Mouse (Mus musculus) forebrain, embryonic 16.5 days (tissue): ENCODE results near the gene Zfp653. TPM values are rescaled to one million over a fixed set of nuclear protein-coding genes. Genes with fewer than 3 reads are reported as not detected.

Source experiments
- ATAC-seq: fragments of 200-750 bp; cut with Nextera tagmentation; 2 replicates; pipeline ENCODE4 v1.8.0; 2017; ENCODE audit warnings: mild to moderate bottlenecking, moderate library complexity
- H3K27ac ChIP-seq: fragments of 300-500 bp; sonication (generic); 2 replicates; pipeline ENCODE4 v1.5.1; 2014; ENCODE audit warnings: low read length, control low read depth
- H3K27me3 ChIP-seq: fragments of 300-500 bp; sonication (generic); replicated peaks from 2 replicates; pipeline ENCODE4 v1.6.1; 2014; ENCODE audit warnings: low read length; ENCODE audit not compliant: control insufficient read depth, insufficient read depth
- H3K36me3 ChIP-seq: fragments of 300-500 bp; sonication (generic); 2 replicates; pipeline ENCODE4 v1.6.1; 2014; ENCODE audit not compliant: control insufficient read depth, insufficient read depth
- H3K4me1 ChIP-seq: fragments of 300-500 bp; sonication (generic); replicated peaks from 2 replicates; pipeline ENCODE4 v1.6.1; 2014; ENCODE audit warnings: low read length; ENCODE audit not compliant: control insufficient read depth, insufficient read depth
- H3K4me2 ChIP-seq: fragments of 300-500 bp; sonication (generic); 2 replicates; pipeline ENCODE4 v1.6.1; 2014; ENCODE audit warnings: mild to moderate bottlenecking, low read length, control low read depth
- H3K4me3 ChIP-seq: fragments of 300-500 bp; sonication (generic); replicated peaks from 2 replicates; pipeline ENCODE4 v1.5.1; 2014; ENCODE audit warnings: mild to moderate bottlenecking, low read length, control low read depth
- H3K9ac ChIP-seq: fragments of 300-500 bp; sonication (generic); replicated peaks from 2 replicates; pipeline ENCODE4 v1.6.1; 2014; ENCODE audit warnings: low read depth, low read length, control low read depth
- H3K9me3 ChIP-seq: fragments of 300-500 bp; sonication (generic); 2 replicates; pipeline ENCODE4 v1.6.1; 2016; ENCODE audit warnings: low read length; ENCODE audit not compliant: control insufficient read depth
- WGBS: fragments of 180-500 bp; shearing (Covaris S2); extraction: QIAGEN DNeasy Blood & Tissue Kit; methylation state at CpG from one replicate; pipeline ENCODE4 v1.1.7; 2014; 5-methylcytosine and 5-hydroxymethylcytosine counted together
- polyA plus RNA-seq: library from polyadenylated mRNA; unstranded; fragments of >200 nt; fragmentation: Nextera tagmentation; extraction: Ambion mirVana; gene quantifications from 2 replicates; pipeline ENCODE4 v1.2.1, GENCODE M21; 2015

The Zfp653 gene
- 20.7 and 22.4 TPM in 2 replicates for polyA plus RNA-seq

GRCm38 (mm10) chr9:22070791-22071573 is at the start of gene Zfp653, which contains the start of gene Gm49318:
Gene Zfp653, minus strand, starts transcription at chr9:22071376.
Gene Gm49318, minus strand, starts transcription at chr9:22071259.
- Histone ChIP-seq H3K9ac (peak within 1 kb of the TSS; percentile 93), H3K27me3 (no peaks in the 10 kb centered on the region), H3K4me3 (peak within 1 kb of the TSS; percentile 80), H3K4me2 (peak within 1 kb of the TSS; percentile 67), H3K4me1 (peaks cover 18% of the 10 kb centered on the region), H3K9me3 (no peaks in the 10 kb centered on the region), H3K27ac (peak within 1 kb of the TSS; percentile 96), H3K36me3 (no peaks in the 10 kb centered on the region; the same call in 1 of the 2 replicates)
- under 1% methylated on average over 78 of the region's 87 CpGs for WGBS
- peak; percentile 98 for ATAC-seq

- Histone ChIP-seq H3K9me3 (no peaks in the 10 kb centered on the region), H3K9ac (no peak overlapping the region), H3K27me3 (0 out of 2 replicates have a peak, but pooled peaks cover 2% of the 10 kb centered on the region), H3K27ac (no peak overlapping the region), H3K36me3 (no peaks in the 10 kb centered on the region), H3K4me3 (no peak overlapping the region), H3K4me2 (no peak overlapping the region), H3K4me1 (peaks cover 17% of the 10 kb centered on the region)
- WGBS: 90% methylated on average over 4 of the region's 4 CpGs
- no peak for ATAC-seq
Observed at GRCm38 (mm10) chr9:22119543-22119942, 48.4 kb upstream of the Zfp653 start.

- Histone ChIP-seq H3K27ac (no peak overlapping the region), H3K4me2 (peak overlapping the region; percentile 90), H3K9me3 (no peaks in the 10 kb centered on the region), H3K4me1 (peaks cover 17% of the 10 kb centered on the region), H3K36me3 (peaks cover 5% of the 10 kb centered on the region), H3K27me3 (0 out of 2 replicates have a peak, but pooled peaks cover 2% of the 10 kb centered on the region), H3K4me3 (peak overlapping the region; percentile 81), H3K9ac (peak overlapping the region; percentile 65; the same call in 1 of the 2 replicates)
- WGBS: 41% methylated on average over 10 of the region's 10 CpGs
- no peak for ATAC-seq
Observed at GRCm38 (mm10) chr9:22117754-22118456, 46.7 kb upstream of the Zfp653 start.

- H3K4me3 ChIP-seq: peak within 1 kb of the TSS; percentile 81
- H3K9ac ChIP-seq: peak within 1 kb of the TSS; percentile 77
- WGBS: under 1% methylated on average over 52 of the region's 52 CpGs
- H3K27me3 ChIP-seq: 0 out of 2 replicates have a peak, but pooled peaks cover 2% of the 10 kb centered on the region
- peak within 1 kb of the TSS; percentile 65 for H3K27ac ChIP-seq
- peak; percentile 98 for ATAC-seq
- H3K9me3 ChIP-seq: no peaks in the 10 kb centered on the region
- peaks cover 7% of the 10 kb centered on the region for H3K36me3 ChIP-seq
- H3K4me2 ChIP-seq: peak within 1 kb of the TSS; percentile 90
- peaks cover 17% of the 10 kb centered on the region for H3K4me1 ChIP-seq
Observed at GRCm38 (mm10) chr9:22116740-22117426, 45.7 kb upstream of the Zfp653 start, which contains the start of gene Elof1. Gene Elof1, minus strand, starts transcription at chr9:22117172.

- Histone ChIP-seq H3K4me1 (peaks cover 17% of the 10 kb centered on the region), H3K36me3 (peaks cover 7% of the 10 kb centered on the region), H3K4me3 (peak overlapping the region; percentile 81), H3K27me3 (0 out of 2 replicates have a peak, but pooled peaks cover 2% of the 10 kb centered on the region), H3K4me2 (peak overlapping the region; percentile 90), H3K27ac (no peak overlapping the region), H3K9ac (peak overlapping the region; percentile 77), H3K9me3 (no peaks in the 10 kb centered on the region)
- 13% methylated on average over 15 of the region's 15 CpGs for WGBS
- ATAC-seq: no peak
Observed at GRCm38 (mm10) chr9:22116086-22116485, 44.9 kb upstream of the Zfp653 start.

- H3K27me3 ChIP-seq: no peaks in the 10 kb centered on the region
- H3K9me3 ChIP-seq: no peaks in the 10 kb centered on the region
- no peak for ATAC-seq
- H3K27ac ChIP-seq: no peak overlapping the region
- H3K9ac ChIP-seq: no peak overlapping the region
- H3K4me1 ChIP-seq: peaks cover 17% of the 10 kb centered on the region
- peak overlapping the region; percentile 90 for H3K4me2 ChIP-seq
- WGBS: 90% methylated on average over 4 of the region's 4 CpGs
- H3K4me3 ChIP-seq: peak overlapping the region; percentile 81; the same call in 1 of the 2 replicates
- peaks cover 7% of the 10 kb centered on the region for H3K36me3 ChIP-seq
Observed at GRCm38 (mm10) chr9:22115635-22116034, 44.5 kb upstream of the Zfp653 start.

- WGBS: 94% methylated on average over 9 of the region's 9 CpGs
- Histone ChIP-seq H3K27me3 (no peaks in the 10 kb centered on the region), H3K9ac (no peak overlapping the region), H3K27ac (no peak overlapping the region), H3K4me3 (no peak overlapping the region), H3K36me3 (peaks cover 8% of the 10 kb centered on the region), H3K9me3 (no peaks in the 10 kb centered on the region), H3K4me2 (no peak overlapping the region), H3K4me1 (no peaks in the 10 kb centered on the region)
- ATAC-seq: no peak
Observed at GRCm38 (mm10) chr9:22108194-22108593, 37.0 kb upstream of the Zfp653 start.

GRCm38 (mm10) chr9:22099922-22100321 is 28.7 kb upstream of the Zfp653 start:
- Histone ChIP-seq H3K9ac (no peak overlapping the region), H3K36me3 (no peaks in the 10 kb centered on the region), H3K4me3 (no peak overlapping the region), H3K4me1 (peaks cover 3% of the 10 kb centered on the region; the same call in 1 of the 2 replicates), H3K9me3 (no peaks in the 10 kb centered on the region), H3K27me3 (peaks cover 27% of the 10 kb centered on the region), H3K27ac (no peak overlapping the region), H3K4me2 (no peak overlapping the region)
- ATAC-seq: no peak
- WGBS: 7% methylated on average over 18 of the region's 18 CpGs
